In genomic region chr6:135249846-135250531, GRCm38 (mm10) we compare ENCODE assay signal across 9 mouse cellular contexts. TPM values are rescaled to one million over a fixed set of nuclear protein-coding genes. Genes with fewer than 3 reads are reported as not detected.
DNase-seq lines count a peak whose midpoint lies in the region; ATAC-seq and TF ChIP-seq lines count a peak whose summit lies in the region.
"Had no signal": no experiment of that assay in that cellular context is flagged by ENCODE, and none has a peak within 500 bp of the region (broad histone marks: within the 10 kb centered on the region; RNA-seq: fewer than 3 reads in every experiment).

No protein-coding gene starts in this region.

- H3K27me3 ChIP-seq in CH12.LX (replicated peaks) = no peaks in the 10 kb centered on the region
- H3K27me3 ChIP-seq in embryonic facial prominence, embryonic 12.5 days = 0 out of 2 replicates have a peak, but pooled peaks cover 5% of the 10 kb centered on the region
- no peaks in the 10 kb centered on the region for H3K27me3 ChIP-seq in kidney, embryonic 16.5 days (ENCODE audit: insufficient read depth, low read length)
- H3K27me3 ChIP-seq in liver, embryonic 11.5 days (replicated peaks; ENCODE audit: control insufficient read depth, insufficient read depth, low read length) = peaks cover 22% of the 10 kb centered on the region
- no peaks in the 10 kb centered on the region for H3K27me3 ChIP-seq in neural tube, embryonic 12.5 days (replicated peaks)

- no peaks in the 10 kb centered on the region for H3K79me2 ChIP-seq in CH12.LX (replicated peaks; ENCODE audit: control insufficient read depth, extremely low read depth, insufficient read depth, poor library complexity, severe bottlenecking)

- 49% methylated on average over 19 of the region's 19 CpGs for WGBS in embryonic facial prominence, embryonic 12.5 days
- WGBS in kidney, embryonic 16.5 days = 7% methylated on average over 19 of the region's 19 CpGs
- WGBS in liver, embryonic 11.5 days = 48% methylated on average over 19 of the region's 19 CpGs
- 21% methylated on average over 19 of the region's 19 CpGs for WGBS in neural tube, embryonic 12.5 days

- ATAC-seq in embryonic facial prominence, embryonic 12.5 days (ENCODE audit: insufficient number of reproducible peaks, insufficient read depth, low FRiP score, low TSS enrichment) = peak; percentile 62
- ATAC-seq in kidney, embryonic 16.5 days (ENCODE audit: low FRiP score, low TSS enrichment) = peak; percentile 80
- 0 out of 2 replicates have a peak, but pooled peaks have one; percentile 38 for ATAC-seq in liver, embryonic 11.5 days (replicated peaks; ENCODE audit: low FRiP score)
- ATAC-seq in neural tube, embryonic 12.5 days (ENCODE audit: low FRiP score, low read depth) = 0 out of 2 replicates have a peak, but pooled peaks have one; percentile 13

- peaks cover 2% of the 10 kb centered on the region for H3K9me3 ChIP-seq in CH12.LX (replicated peaks; ENCODE audit: low read length)
- no peaks in the 10 kb centered on the region for H3K9me3 ChIP-seq in embryonic facial prominence, embryonic 12.5 days
- H3K9me3 ChIP-seq in kidney, embryonic 16.5 days (ENCODE audit: low read length) = no peaks in the 10 kb centered on the region
- H3K9me3 ChIP-seq in liver, embryonic 11.5 days (ENCODE audit: control insufficient read depth, low read length) = no peaks in the 10 kb centered on the region
- H3K9me3 ChIP-seq in neural tube, embryonic 12.5 days = no peaks in the 10 kb centered on the region

- peak; percentile 80 to 85 for TF ChIP-seq CTCF in CH12.LX (conservative IDR thresholded peaks at IDR 0.05 in 1 of 2, IDR thresholded peaks at IDR 0.05 in 1 of 2; ENCODE audit: low read depth in 2 of 2, low read length in 2 of 2)

- TF ChIP-seq RAD21 in CH12.LX (IDR thresholded peaks at IDR 0.05; ENCODE audit: low read depth, low read length) = peak; percentile 83

- no peaks in the 10 kb centered on the region for H3K4me1 ChIP-seq in CH12.LX (ENCODE audit: control insufficient read depth in 1 of 2, insufficient read depth in 2 of 2)
- H3K4me1 ChIP-seq in embryonic facial prominence, embryonic 12.5 days = peaks cover 20% of the 10 kb centered on the region
- H3K4me1 ChIP-seq in kidney, embryonic 16.5 days (ENCODE audit: insufficient read depth, low read length) = peaks cover 22% of the 10 kb centered on the region
- no peaks in the 10 kb centered on the region; the same call in 1 of the 2 replicates for H3K4me1 ChIP-seq in liver, embryonic 11.5 days (replicated peaks; ENCODE audit: control insufficient read depth, insufficient read depth, low read length)
- H3K4me1 ChIP-seq in neural tube, embryonic 12.5 days = peaks cover 19% of the 10 kb centered on the region

- in situ Hi-C loops in CH12.LX (cut with MboI; ENCODE audit: low pct_ligation_motif_present, low pct_unique_long_range_greater_than_20kb, low sequenced_read_pairs) = loop anchor here (5.0 to 10.0 kb wide), 2 partner anchors 95 to 127 kb away; no protein-coding TSS in a partner anchor

- dilution Hi-C loops in CH12.LX (cut with MboI; ENCODE audit: extremely low pct_ligation_motif_present, extremely low pct_unique_long_range_greater_than_20kb, low sequenced_read_pairs) = no loop called here

- no peak overlapping the region for H3K27ac ChIP-seq in CH12.LX (ENCODE audit: insufficient read depth, low read depth)
- no peak overlapping the region for H3K27ac ChIP-seq in embryonic facial prominence, embryonic 12.5 days
- peak overlapping the region; percentile 62 for H3K27ac ChIP-seq in kidney, embryonic 16.5 days (ENCODE audit: low read length)
- H3K27ac ChIP-seq in liver, embryonic 11.5 days (ENCODE audit: low read depth, low read length) = no peak overlapping the region
- no peak overlapping the region for H3K27ac ChIP-seq in neural tube, embryonic 12.5 days

- H3K4me2 ChIP-seq in CH12.LX (ENCODE audit: insufficient read depth, low read depth, poor library complexity, severe bottlenecking) = no peak overlapping the region
- H3K4me2 ChIP-seq in embryonic facial prominence, embryonic 12.5 days (replicated peaks) = no peak overlapping the region
- H3K4me2 ChIP-seq in kidney, embryonic 16.5 days (replicated peaks; ENCODE audit: low read depth, low read length) = peak overlapping the region; percentile 42
- no peak overlapping the region for H3K4me2 ChIP-seq in liver, embryonic 11.5 days
- H3K4me2 ChIP-seq in neural tube, embryonic 12.5 days (replicated peaks) = 0 out of 2 replicates have a peak overlapping the region, but pooled peaks have one; percentile 22

- H3K9ac ChIP-seq in CH12.LX (ENCODE audit: insufficient read depth, low read depth) = no peak overlapping the region
- H3K9ac ChIP-seq in embryonic facial prominence, embryonic 12.5 days = no peak overlapping the region
- H3K9ac ChIP-seq in kidney, embryonic 16.5 days (replicated peaks; ENCODE audit: low read length) = 0 out of 2 replicates have a peak overlapping the region, but pooled peaks have one; percentile 2
- H3K9ac ChIP-seq in liver, embryonic 11.5 days (ENCODE audit: low read depth, low read length) = no peak overlapping the region
- H3K9ac ChIP-seq in neural tube, embryonic 12.5 days = no peak overlapping the region

- no peaks in the 10 kb centered on the region for H3K36me3 ChIP-seq in CH12.LX (replicated peaks in 1 of 2; ENCODE audit: control insufficient read depth in 1 of 2, insufficient read depth in 1 of 2, low read length in 1 of 2)
- no peaks in the 10 kb centered on the region for H3K36me3 ChIP-seq in embryonic facial prominence, embryonic 12.5 days
- no peaks in the 10 kb centered on the region for H3K36me3 ChIP-seq in kidney, embryonic 16.5 days (ENCODE audit: insufficient read depth, low read length)
- H3K36me3 ChIP-seq in liver, embryonic 11.5 days (ENCODE audit: control insufficient read depth, insufficient read depth, low read length) = no peaks in the 10 kb centered on the region
- H3K36me3 ChIP-seq in neural tube, embryonic 12.5 days = no peaks in the 10 kb centered on the region

- TF ChIP-seq EP300 in CH12.LX (IDR thresholded peaks at IDR 0.05; ENCODE audit: low read length) = no peak

- peak; percentile 48 for DNase-seq in CH12.LX (ENCODE audit: extremely low read depth)
- peak; percentile 70 for DNase-seq in adrenal gland, postnatal 25 days
- peak; percentile 82 for DNase-seq in heart, adult 8-10 months (ENCODE audit: low spot score)
- DNase-seq in liver, embryonic 11.5 days (ENCODE audit: low spot score) = no peak
- DNase-seq in testis, postnatal 14 days (ENCODE audit: low spot score) = peak; percentile 45

- H3K4me3 ChIP-seq in CH12.LX (replicated peaks in 1 of 3; ENCODE audit: low read depth in 2 of 3, low read length in 2 of 3, poor library complexity in 1 of 3) = no peak overlapping the region
- H3K4me3 ChIP-seq in embryonic facial prominence, embryonic 12.5 days = no peak overlapping the region
- H3K4me3 ChIP-seq in kidney, embryonic 16.5 days (ENCODE audit: low read length) = 0 out of 2 replicates have a peak overlapping the region, but pooled peaks have one; percentile 9
- H3K4me3 ChIP-seq in liver, embryonic 11.5 days (ENCODE audit: low read depth, low read length) = no peak overlapping the region
- H3K4me3 ChIP-seq in neural tube, embryonic 12.5 days = no peak overlapping the region

- no peak for TF ChIP-seq POLR2A in CH12.LX (IDR thresholded peaks at IDR 0.05; ENCODE audit: low read depth, low read length)

TF ChIP-seq in CH12.LX, 34 proteins besides CTCF, POLR2A, EP300 and RAD21:
- TF ChIP-seq USF2 (conservative IDR thresholded peaks at IDR 0.05; ENCODE audit: low read depth, low read length) (no peak), ZC3H11A (IDR thresholded peaks at IDR 0.05; ENCODE audit: low read depth, low read length) (peak; percentile 59), SMC3 (IDR thresholded peaks at IDR 0.05; ENCODE audit: low read depth, low read length) (peak; percentile 79)

RNA-seq across cellular contexts. Expression of gene Gsg1, which starts 4.2 kb away (rescaled TPM):
- total RNA-seq in CH12.LX (2012; rRNA removed) (not detected in 2 replicates), CH12.LX (2014; rRNA removed) (not detected in 2 replicates)
- not detected in 2 replicates for polyA plus RNA-seq in CH12.LX (2012; ENCODE audit: insufficient read length, low read depth)
- total RNA-seq in adrenal gland, postnatal 25 days (2021) = not detected in 2 replicates
- 0.45 TPM in 1 of 2 replicates, not detected in the other for polyA plus RNA-seq in embryonic facial prominence, embryonic 12.5 days (2016; fragmentation: Nextera tagmentation; extraction: Ambion mirVana)
- under 1 TPM; 0.31 to 0.47 (median 0.42) TPM for total RNA-seq in heart, adult 8-10 months (2022)
- polyA plus RNA-seq in kidney, embryonic 16.5 days (2015; fragmentation: Nextera tagmentation; extraction: Ambion mirVana) = 0.55 and 0.86 TPM in 2 replicates
- 0.51 and 1.1 TPM in 2 replicates for polyA plus RNA-seq in liver, embryonic 11.5 days (2014; fragmentation: Nextera tagmentation; extraction: Ambion mirVana)
- 0.44 and 0.78 TPM in 2 replicates for polyA plus RNA-seq in neural tube, embryonic 12.5 days (2016; fragmentation: Nextera tagmentation; extraction: Ambion mirVana)
- total RNA-seq: left cerebral cortex, adult 8-10 months had no signal

RNA-seq across cellular contexts. Expression of gene Hebp1, which starts 52.2 kb away (rescaled TPM):
- not detected in 2 replicates for total RNA-seq in CH12.LX (2012; rRNA removed)
- not detected in 2 replicates for total RNA-seq in CH12.LX (2014; rRNA removed)
- polyA plus RNA-seq in CH12.LX (2012; ENCODE audit: insufficient read length, low read depth) = not detected in 2 replicates
- total RNA-seq in adrenal gland, postnatal 25 days (2021) = 16.4 and 23.9 TPM in 2 replicates
- 6.8 and 7.3 TPM in 2 replicates for polyA plus RNA-seq in embryonic facial prominence, embryonic 12.5 days (2016; fragmentation: Nextera tagmentation; extraction: Ambion mirVana)
- 10 to 100 TPM; 56.9 to 61.7 (median 58.6) TPM for total RNA-seq in heart, adult 8-10 months (2022)
- 34.6 and 41.5 TPM in 2 replicates for polyA plus RNA-seq in kidney, embryonic 16.5 days (2015; fragmentation: Nextera tagmentation; extraction: Ambion mirVana)
- polyA plus RNA-seq in liver, embryonic 11.5 days (2014; fragmentation: Nextera tagmentation; extraction: Ambion mirVana) = 56.8 and 59.1 TPM in 2 replicates
- 5.2 and 7.1 TPM in 2 replicates for polyA plus RNA-seq in neural tube, embryonic 12.5 days (2016; fragmentation: Nextera tagmentation; extraction: Ambion mirVana)

RNA-seq across cellular contexts. Expression of gene Fam234b, which starts 52.2 kb away (rescaled TPM):
- 0.04 TPM in 2 replicates for total RNA-seq in CH12.LX (2012; rRNA removed)
- 0.20 and 0.23 TPM in 2 replicates for total RNA-seq in CH12.LX (2014; rRNA removed)
- polyA plus RNA-seq in CH12.LX (2012; ENCODE audit: insufficient read length, low read depth) = 0.49 and 0.76 TPM in 2 replicates
- total RNA-seq in adrenal gland, postnatal 25 days (2021) = 18.1 and 32.1 TPM in 2 replicates
- polyA plus RNA-seq in embryonic facial prominence, embryonic 12.5 days (2016; fragmentation: Nextera tagmentation; extraction: Ambion mirVana) = 26.4 and 28.7 TPM in 2 replicates
- 10 to 100 TPM in 2 of 4 experiments, 1 to 10 TPM in 2; 7.1 to 11.9 (median 10.3) TPM for total RNA-seq in heart, adult 8-10 months (2022)
- polyA plus RNA-seq in kidney, embryonic 16.5 days (2015; fragmentation: Nextera tagmentation; extraction: Ambion mirVana) = 41.1 and 42.9 TPM in 2 replicates
- 34.2 and 37.9 TPM in 2 replicates for polyA plus RNA-seq in liver, embryonic 11.5 days (2014; fragmentation: Nextera tagmentation; extraction: Ambion mirVana)
- polyA plus RNA-seq in neural tube, embryonic 12.5 days (2016; fragmentation: Nextera tagmentation; extraction: Ambion mirVana) = 53.9 and 57.9 TPM in 2 replicates

Comparison
In these comparisons a context has a peak if more than half of its experiments do, and no peak if none do; other contexts are left out.
1. H3K4me2 ChIP-seq: peak in kidney, embryonic 16.5 days (single experiment) and neural tube, embryonic 12.5 days (single experiment); none in CH12.LX (single experiment), embryonic facial prominence, embryonic 12.5 days (single experiment) and liver, embryonic 11.5 days (single experiment).
2. ATAC-seq: peak in every context shown above with its lines; median percentile 80 in kidney, embryonic 16.5 days; 62 in embryonic facial prominence, embryonic 12.5 days; 38 in liver, embryonic 11.5 days; 13 in neural tube, embryonic 12.5 days.
3. RNA of gene Fam234b, which starts 52.2 kb away (polyA plus RNA-seq): 53.9 to 57.9 TPM in neural tube, embryonic 12.5 days, 41.1 to 42.9 TPM in kidney, embryonic 16.5 days, 34.2 to 37.9 TPM in liver, embryonic 11.5 days and 26.4 to 28.7 TPM in embryonic facial prominence, embryonic 12.5 days; 0.49 to 0.76 TPM in CH12.LX; every median in the first group is over 10 times any median in the second.